Mouse (Mus musculus) liver, adult (tissue): ENCODE data around the gene Fkrp.

Experiments used
- GATA4 ChIP-seq: IDR thresholded peaks from 2 replicates; pipeline ENCODE4 v1.6.1; 2014; ENCODE audit warnings: mild to moderate bottlenecking, low read length; ENCODE audit not compliant: insufficient replicate concordance

Fkrp gene

GRCm38 (mm10) chr7:16810920-16811648 is 5.4 kb downstream of the Fkrp start:
- TF ChIP-seq GATA4, result no peak

GRCm38 (mm10) chr7:16810399-16810919 is 6.1 kb downstream of the Fkrp start:
- TF ChIP-seq GATA4, result no peak

- no peak for TF ChIP-seq GATA4
Observed at GRCm38 (mm10) chr7:16809739-16810138, 6.8 kb downstream of the Fkrp start.

GRCm38 (mm10) chr7:16808647-16809046 is 7.9 kb downstream of the Fkrp start:
- TF ChIP-seq GATA4, result no peak

GRCm38 (mm10) chr7:16807936-16808335 is 8.6 kb downstream of the Fkrp start:
- TF ChIP-seq GATA4, result no peak

GRCm38 (mm10) chr7:16804409-16805028 is 12.0 kb downstream of the Fkrp start:
- no peak for TF ChIP-seq GATA4

GRCm38 (mm10) chr7:16794886-16795285 is 21.6 kb downstream of the Fkrp start:
- TF ChIP-seq GATA4, result no peak

GRCm38 (mm10) chr7:16793010-16793725 is 23.4 kb downstream of the Fkrp start:
- no peak for TF ChIP-seq GATA4

GRCm38 (mm10) chr7:16792316-16792715 is 24.2 kb downstream of the Fkrp start:
- TF ChIP-seq GATA4, result no peak

- TF ChIP-seq GATA4, result no peak
Observed at GRCm38 (mm10) chr7:16785541-16786083, 30.9 kb downstream of the Fkrp start.

- no peak for TF ChIP-seq GATA4
Observed at GRCm38 (mm10) chr7:16784498-16784976, 32.0 kb downstream of the Fkrp start.

GRCm38 (mm10) chr7:16783758-16784415 is 32.6 kb downstream of the Fkrp start:
- TF ChIP-seq GATA4, result no peak

GRCm38 (mm10) chr7:16783224-16783688 is 33.3 kb downstream of the Fkrp start:
- no peak for TF ChIP-seq GATA4

GRCm38 (mm10) chr7:16782555-16783125 is 33.9 kb downstream of the Fkrp start:
- no peak for TF ChIP-seq GATA4

GRCm38 (mm10) chr7:16781816-16782554 is 34.5 kb downstream of the Fkrp start:
- TF ChIP-seq GATA4, result no peak

GRCm38 (mm10) chr7:16781555-16781815 is 35.0 kb downstream of the Fkrp start:
- no peak for TF ChIP-seq GATA4
